Mouse (Mus musculus) kidney, adult 18-20 months (tissue): ENCODE results near the gene Gp9.
A peak's percentile ranks its signal among the peaks of the same experiment; 100 is the strongest.

Experiments
- DNase-seq: peaks from one replicate; pipeline ENCODE4 v3.0.0; 2021

Gp9 gene

GRCm38 (mm10) chr6:87788266-87788895, 10.5 kb downstream of the Gp9 start:
- no peak for DNase-seq

GRCm38 (mm10) chr6:87788896-87789587, 11.2 kb downstream of the Gp9 start:
- peak; percentile 67 for DNase-seq

GRCm38 (mm10) chr6:87789791-87790190, 11.9 kb downstream of the Gp9 start:
- DNase-seq, result no peak

GRCm38 (mm10) chr6:87790779-87791480, 13.1 kb downstream of the Gp9 start:
- peak; percentile 41 for DNase-seq

- no peak for DNase-seq
Measured at GRCm38 (mm10) chr6:87791826-87792225, 14.0 kb downstream of the Gp9 start.

GRCm38 (mm10) chr6:87793821-87794510, 16.1 kb downstream of the Gp9 start:
- DNase-seq, result no peak

- no peak for DNase-seq
Measured at GRCm38 (mm10) chr6:87795385-87796150, 17.7 kb downstream of the Gp9 start.

- DNase-seq, result no peak
Measured at GRCm38 (mm10) chr6:87796251-87796880, 18.5 kb downstream of the Gp9 start.

- DNase-seq, result no peak
Measured at GRCm38 (mm10) chr6:87797321-87797720, 19.4 kb downstream of the Gp9 start.

GRCm38 (mm10) chr6:87799576-87799975, 21.7 kb downstream of the Gp9 start:
- no peak for DNase-seq

- no peak for DNase-seq
Measured at GRCm38 (mm10) chr6:87802462-87802861, 24.6 kb downstream of the Gp9 start.

GRCm38 (mm10) chr6:87804036-87804435, 26.2 kb downstream of the Gp9 start:
- DNase-seq, result no peak

- DNase-seq, result no peak
Measured at GRCm38 (mm10) chr6:87804886-87805285, 27.0 kb downstream of the Gp9 start.

GRCm38 (mm10) chr6:87805448-87805847, 27.6 kb downstream of the Gp9 start:
- no peak for DNase-seq

GRCm38 (mm10) chr6:87806028-87806427, 28.2 kb downstream of the Gp9 start:
- DNase-seq, result no peak

GRCm38 (mm10) chr6:87806857-87807256, 29.0 kb downstream of the Gp9 start:
- DNase-seq, result no peak

- DNase-seq, result no peak
Measured at GRCm38 (mm10) chr6:87807735-87808440, 30.0 kb downstream of the Gp9 start.

GRCm38 (mm10) chr6:87808521-87808920, 30.6 kb downstream of the Gp9 start:
- no peak for DNase-seq

GRCm38 (mm10) chr6:87809144-87809543, 31.3 kb downstream of the Gp9 start:
- DNase-seq, result no peak

- DNase-seq, result peak; percentile 35
Measured at GRCm38 (mm10) chr6:87809651-87810161, 31.8 kb downstream of the Gp9 start.

- no peak for DNase-seq
Measured at GRCm38 (mm10) chr6:87810311-87810710, 32.4 kb downstream of the Gp9 start.
